Mouse (Mus musculus): Measurements from ENCODE around the gene Gm15023.
"Not testable (repeated sequence)": the region's sequence is repeated elsewhere in the genome, so short reads cannot be mapped to it uniquely, and the experiment has no call there.

The Gm15023 gene

DNA sequence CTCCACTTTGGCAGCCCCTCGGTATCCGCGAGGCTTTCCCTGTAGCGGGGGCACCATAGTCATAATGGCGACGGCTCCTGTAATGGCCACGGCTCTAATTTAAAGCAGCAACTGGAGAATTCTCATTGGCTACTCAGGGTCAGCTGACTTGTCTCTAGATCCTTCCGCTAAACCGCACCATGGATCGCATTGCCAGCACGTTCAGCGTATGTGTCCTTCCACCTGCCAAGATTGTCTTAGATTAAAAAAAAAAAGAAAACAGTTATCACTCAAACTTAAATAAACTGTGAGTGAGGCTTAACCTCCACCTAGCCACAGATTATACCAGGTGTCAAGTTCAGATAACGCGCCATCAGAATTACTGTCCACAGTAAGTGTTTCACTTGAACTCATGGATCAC, at the start of gene Gm15023:
Gm15023 (minus strand) TSS at position 101 of the 400 bp plus-strand sequence.
- DNase-seq (ENCODE audit: low spot score in 2 of 2) = not testable (repeated sequence)

DNA sequence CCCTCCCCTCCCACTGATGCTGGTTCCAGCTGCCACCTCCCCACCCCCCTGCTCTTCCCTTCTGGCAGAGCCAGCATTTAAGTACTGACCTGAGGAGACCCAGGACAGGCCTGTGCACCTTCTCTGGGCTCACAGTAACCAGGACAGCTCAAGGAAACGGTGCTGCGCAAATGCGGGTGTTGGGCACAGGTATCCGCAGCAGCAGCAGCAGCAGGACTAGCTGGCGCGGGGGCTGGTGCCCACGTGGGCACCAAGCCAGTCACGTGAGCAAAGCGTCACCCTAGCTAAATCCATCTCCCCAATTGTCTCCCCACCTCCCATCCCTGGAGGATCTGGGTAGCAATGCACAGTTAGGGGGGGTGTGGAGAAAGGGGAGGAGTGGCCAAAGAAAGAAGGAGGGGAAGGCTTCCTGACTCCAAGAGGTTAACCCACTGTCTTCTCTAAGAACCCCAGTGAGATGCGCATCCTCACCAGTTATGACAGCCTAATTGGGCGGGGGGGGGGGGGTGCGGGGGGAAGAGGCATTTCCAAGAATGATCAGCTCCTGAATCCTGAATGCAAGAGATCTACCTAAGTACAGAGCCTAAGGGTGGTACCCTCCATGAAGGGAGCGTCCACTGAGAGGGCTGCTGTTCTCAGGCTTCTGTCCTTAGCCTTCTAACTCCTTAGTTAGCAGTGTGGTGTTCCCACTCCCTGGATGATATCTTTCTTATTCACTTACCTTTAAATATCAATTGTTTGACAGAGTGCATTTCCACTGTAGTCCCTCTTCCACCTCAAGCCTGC, 33.2 kb upstream of the Gm15023 start, which contains the start of gene Tceal6:
Tceal6 (minus strand) TSS at position 252 of the 786 bp plus-strand sequence.
- no peak for DNase-seq (ENCODE audit: low spot score in 2 of 2)

DNA sequence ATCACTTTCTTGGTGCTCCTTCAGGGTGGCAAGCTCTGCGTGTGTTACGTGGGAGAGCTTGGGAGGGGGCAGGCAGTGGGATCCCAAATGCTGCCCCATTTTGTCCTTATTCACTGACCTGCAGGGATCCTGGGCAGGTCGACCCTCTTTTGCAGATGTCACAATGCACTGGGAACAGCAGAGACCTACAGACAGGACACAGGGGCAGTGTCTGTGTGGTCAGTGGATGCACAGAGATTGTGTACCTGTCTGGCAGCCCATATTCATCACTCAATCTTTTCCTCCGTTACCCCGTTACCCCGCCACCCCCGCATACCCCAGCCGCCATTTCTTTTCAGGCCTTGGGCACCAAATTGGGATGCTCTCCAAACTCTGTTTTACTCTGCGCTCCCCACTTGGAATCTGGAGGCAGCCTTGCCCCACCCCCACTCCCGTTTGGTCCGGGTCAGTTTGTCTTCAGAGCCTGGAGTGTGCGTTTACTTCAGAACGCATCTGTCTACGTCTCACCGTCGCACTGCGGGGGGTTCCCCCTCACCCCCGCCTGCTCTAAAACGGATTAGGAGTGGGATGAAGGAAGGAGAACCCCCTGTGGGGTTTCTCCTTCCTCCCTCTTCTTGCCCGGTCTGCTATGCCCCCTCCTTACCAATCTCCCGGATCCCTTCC, 32.5 kb upstream of the Gm15023 start:
- not testable (repeated sequence) for DNase-seq (ENCODE audit: low spot score in 2 of 2)

DNA sequence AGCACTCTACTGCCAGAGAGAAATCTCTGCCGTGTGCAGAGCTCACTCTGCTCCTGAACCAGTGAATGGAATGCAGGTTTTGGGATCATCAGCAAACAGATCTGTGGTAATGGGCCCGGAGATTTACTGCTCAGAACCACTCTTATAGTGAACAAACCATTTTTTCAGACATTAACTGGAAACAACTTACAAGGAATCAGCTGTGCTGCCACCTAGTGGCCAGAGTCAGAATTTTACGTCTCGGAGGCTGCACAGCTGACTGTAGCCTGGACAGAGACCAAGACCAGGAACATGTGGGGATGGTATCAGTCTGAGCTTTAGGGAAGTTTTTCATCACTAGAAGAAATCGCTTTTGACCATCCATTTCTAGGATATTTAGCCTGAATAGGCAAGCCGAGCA, 12.5 kb upstream of the Gm15023 start:
- DNase-seq (ENCODE audit: low spot score in 2 of 2) = not testable (repeated sequence)

DNA sequence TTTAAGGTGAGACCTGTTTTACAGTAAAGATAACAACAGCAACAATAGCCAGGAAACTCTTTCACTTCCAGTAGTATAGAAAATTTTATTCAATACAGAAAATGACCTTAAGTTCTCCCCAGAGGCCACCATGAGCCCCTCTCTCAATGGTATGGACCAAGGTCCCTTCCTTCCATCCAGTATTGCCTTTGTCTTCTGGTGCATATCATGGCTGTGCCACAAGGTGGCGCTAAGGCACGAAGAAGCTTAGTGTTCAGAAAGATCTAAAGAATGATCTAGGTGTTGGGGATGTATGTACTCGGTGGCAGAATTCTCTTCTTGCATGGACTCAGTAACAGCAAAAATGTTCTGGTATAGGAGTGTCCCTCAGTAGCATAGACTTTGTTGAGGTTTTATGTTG, 11.2 kb upstream of the Gm15023 start:
- DNase-seq (ENCODE audit: low spot score in 2 of 2) = not testable (repeated sequence)

Measured in spleen, postnatal 14 days (tissue).